Mouse (Mus musculus) adrenal gland, adult 18-20 months (tissue): ENCODE measurements around the gene Pias4. TPM values are rescaled to one million over a fixed set of nuclear protein-coding genes. Genes with fewer than 3 reads are reported as not detected.
"Not testable (repeated sequence)": the region's sequence is repeated elsewhere in the genome, so short reads cannot be mapped to it uniquely, and the experiment has no call there.

Source experiments
- DNase-seq, 2 experiments: peaks; one replicate each; pipeline ENCODE4 v3.0.0; 2021 to 2022; ENCODE audit warnings: low spot score in 2 of 2
- total RNA-seq, 2 experiments: library from RNA; stranded (reverse); gene quantifications; 1 replicate in 1 of 2; 2 replicates in 1 of 2; pipeline ENCODE4 v1.2.3; 2021

Gene Pias4
- total RNA-seq, 2 experiments from 2014 or later = 27.3 to 29.7 TPM

GRCm38 (mm10) chr10:81173132-81173531, 5.4 kb upstream of the Pias4 start:
- peak; percentile 83 to 85 for DNase-seq

GRCm38 (mm10) chr10:81169411-81169900, 1.7 kb upstream of the Pias4 start:
- not testable (repeated sequence) for DNase-seq

DNA sequence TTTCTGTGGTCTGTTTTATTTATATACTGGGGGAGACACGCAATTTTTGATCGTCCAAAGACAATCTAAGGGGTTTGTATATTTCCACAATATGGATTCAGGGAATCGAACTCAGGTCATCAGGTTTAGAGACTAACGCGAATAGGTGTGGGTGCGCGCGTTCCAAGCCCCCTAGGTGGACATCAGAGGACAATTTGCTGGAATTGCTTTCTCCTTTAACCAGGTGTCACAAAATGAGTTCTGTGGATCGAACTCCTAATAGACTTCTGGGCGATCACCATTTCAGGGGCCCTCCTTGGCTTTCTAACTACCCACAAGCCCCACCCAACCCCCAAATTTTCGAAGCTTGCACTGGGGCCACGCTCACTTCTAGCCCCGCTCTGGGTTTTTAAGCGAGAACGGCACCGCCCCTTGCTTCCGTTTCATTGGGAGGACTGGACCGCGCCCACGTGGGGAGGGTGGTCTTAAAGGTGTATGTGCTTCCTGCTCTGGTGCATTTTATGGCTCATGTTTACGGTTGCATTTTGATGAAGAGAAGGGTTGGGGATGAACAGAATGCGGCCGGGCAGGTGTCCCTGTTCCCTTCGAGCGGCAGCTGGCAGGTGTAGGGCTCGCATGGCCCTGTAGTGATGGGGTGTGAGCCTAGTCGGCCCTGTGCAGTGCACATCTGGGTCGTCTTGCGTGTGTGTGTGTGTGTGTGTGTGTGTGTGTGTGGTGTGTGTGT, 960 bp upstream of the Pias4 start:
- DNase-seq = peak; percentile 71 to 77

DNA sequence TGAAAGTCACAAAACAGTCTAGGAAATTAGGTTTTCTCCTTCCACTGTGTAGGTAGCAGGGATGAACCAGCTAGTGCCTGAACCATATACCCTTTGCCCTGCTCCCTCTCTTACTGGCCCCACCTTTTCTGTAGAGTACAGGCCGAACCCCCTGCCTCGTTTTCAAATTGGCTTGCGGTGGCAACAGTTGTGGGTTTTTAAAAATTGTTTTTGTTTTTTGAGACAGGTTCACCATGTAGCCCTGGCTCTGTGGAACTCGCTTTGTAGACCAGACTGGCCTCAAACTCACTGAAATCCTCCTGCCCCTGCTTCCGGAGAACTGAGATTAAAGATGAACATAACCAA, 336 bp upstream of the Pias4 start:
- DNase-seq = no peak

- DNase-seq = no peak
Measured at GRCm38 (mm10) chr10:81165118-81165517, 2.6 kb downstream of the Pias4 start.

DNA sequence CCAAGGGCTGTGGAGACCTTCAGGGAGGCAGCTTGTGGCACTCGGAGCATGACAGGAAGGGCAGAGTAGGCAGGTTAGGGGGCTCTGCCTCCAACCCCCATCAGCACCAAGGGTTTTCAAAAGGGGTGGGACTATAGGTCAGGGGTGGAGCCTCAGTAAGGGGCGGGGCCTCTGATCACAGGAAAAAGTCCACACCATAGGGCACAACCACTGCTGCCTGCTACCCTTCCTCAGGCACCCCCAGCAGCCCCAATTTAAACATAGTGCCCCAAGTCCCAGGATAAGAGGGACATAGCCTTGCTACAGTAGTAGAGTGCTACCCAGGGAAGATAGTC, 5.4 kb downstream of the Pias4 start:
- DNase-seq = no peak

DNA sequence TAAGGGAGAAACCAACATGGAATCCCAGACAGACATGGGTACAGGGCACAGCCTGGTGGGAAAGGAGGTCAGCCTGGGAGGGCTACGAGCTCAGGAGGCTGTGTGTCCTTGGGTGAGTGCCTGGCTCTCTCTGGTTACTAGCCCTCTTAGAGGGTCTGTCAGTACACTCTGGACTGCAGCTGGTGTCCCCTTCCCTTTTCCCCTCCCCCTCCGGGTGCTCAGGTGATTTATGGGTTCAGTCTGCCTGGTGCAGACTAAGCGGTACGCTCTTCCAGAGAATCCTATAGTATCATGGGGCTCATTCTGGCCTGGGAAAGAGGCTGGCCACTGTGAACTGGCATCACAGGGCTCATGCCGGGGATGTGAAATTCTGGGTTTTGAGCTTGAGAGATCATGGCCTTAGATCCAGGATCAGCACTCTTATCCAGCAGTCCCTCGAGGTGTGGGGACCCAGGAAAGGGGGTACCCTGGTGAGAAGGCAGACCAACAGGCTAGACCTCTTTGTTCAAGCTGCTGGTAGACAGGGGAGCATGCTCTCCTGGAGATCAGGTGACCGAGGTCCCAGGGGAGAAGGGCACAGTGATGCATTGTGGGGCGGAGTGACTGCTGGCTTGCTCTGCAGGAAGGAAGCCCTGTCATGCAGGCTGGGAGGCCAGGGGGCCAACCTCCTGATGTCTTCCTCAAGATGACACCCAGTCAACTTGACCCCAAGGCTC, 6.0 kb downstream of the Pias4 start:
- DNase-seq = no peak

GRCm38 (mm10) chr10:81154736-81155135, 13.0 kb downstream of the Pias4 start:
- DNase-seq = no peak

- DNase-seq = no peak
Measured at GRCm38 (mm10) chr10:81154313-81154712, 13.4 kb downstream of the Pias4 start.

GRCm38 (mm10) chr10:81152609-81153008, 15.1 kb downstream of the Pias4 start:
- DNase-seq = no peak

GRCm38 (mm10) chr10:81151261-81151660, 16.5 kb downstream of the Pias4 start:
- no peak for DNase-seq

DNA sequence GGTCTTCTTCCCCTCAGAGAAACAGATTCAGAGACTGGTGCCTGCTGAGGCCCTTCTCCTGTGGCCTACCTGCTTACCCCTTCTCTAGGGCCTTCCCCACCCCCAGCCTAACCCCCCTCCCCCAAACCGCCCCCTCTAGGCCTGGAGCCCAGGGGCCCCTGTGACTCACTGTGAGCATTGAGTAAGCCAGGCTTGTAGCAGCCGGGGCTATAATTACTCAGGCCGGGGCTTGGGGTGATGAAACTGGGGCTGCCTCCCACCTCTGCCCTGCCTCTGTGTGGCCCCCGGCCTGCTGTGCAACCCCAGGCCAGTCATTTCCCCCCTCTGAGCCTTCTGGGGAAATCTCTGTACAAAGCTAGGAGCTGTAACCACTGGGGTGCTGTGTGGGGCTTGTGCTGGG, 21.4 kb downstream of the Pias4 start:
- DNase-seq = no peak

GRCm38 (mm10) chr10:81145778-81146177, 21.9 kb downstream of the Pias4 start:
- DNase-seq = no peak

DNA sequence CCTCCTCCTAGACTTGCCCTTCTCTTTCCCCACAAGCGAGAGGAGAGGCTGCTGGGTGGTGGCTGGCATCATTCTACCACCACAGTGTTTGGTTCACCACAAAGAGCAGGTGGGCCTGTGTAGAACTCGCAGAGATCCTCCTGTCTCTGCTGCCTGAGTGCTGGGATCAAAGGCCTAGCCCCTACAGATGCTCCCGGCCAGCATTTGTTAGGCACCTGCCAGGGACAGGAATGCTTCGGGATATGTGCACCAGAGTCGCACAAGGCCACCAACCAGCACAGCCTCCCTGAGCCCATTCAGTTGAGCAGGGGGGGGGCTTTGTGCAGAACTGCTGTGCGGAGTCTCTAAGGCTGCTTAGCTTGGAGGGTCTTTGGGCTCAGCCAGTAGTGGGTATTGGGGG, 22.4 kb downstream of the Pias4 start:
- DNase-seq = no peak

GRCm38 (mm10) chr10:81144667-81145066, 23.1 kb downstream of the Pias4 start:
- no peak for DNase-seq

- DNase-seq = no peak
Measured at GRCm38 (mm10) chr10:81143845-81144437, 23.8 kb downstream of the Pias4 start.

- peak in 1 of 2 experiments; percentile 49 for DNase-seq
Measured at GRCm38 (mm10) chr10:81143157-81143633, 24.5 kb downstream of the Pias4 start.

DNA sequence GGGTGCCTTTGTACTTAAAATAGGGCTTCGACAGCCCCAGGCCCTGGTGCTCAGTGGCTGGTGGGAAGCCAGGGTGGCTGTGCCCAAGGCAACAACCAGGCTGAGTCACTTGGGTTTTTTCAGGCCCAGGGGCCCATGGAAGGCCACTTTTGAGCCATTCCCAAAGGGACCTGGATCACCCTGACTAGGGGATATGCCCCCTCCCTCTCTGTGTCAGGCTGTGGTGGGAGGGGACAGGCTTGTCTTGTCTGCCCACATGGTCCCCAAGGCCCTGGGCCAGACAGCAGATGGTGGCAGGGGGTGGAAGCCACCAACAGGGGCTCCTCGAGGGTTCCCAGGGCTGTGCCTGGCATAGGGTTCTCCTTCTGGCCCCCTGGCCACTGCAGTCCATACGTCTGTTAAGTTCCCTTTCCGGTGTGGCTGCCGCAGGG, 25.2 kb downstream of the Pias4 start:
- DNase-seq = no peak

- DNase-seq = no peak
Measured at GRCm38 (mm10) chr10:81141455-81142210, 26.1 kb downstream of the Pias4 start.

GRCm38 (mm10) chr10:81140717-81141454, 26.8 kb downstream of the Pias4 start:
- no peak for DNase-seq

DNA sequence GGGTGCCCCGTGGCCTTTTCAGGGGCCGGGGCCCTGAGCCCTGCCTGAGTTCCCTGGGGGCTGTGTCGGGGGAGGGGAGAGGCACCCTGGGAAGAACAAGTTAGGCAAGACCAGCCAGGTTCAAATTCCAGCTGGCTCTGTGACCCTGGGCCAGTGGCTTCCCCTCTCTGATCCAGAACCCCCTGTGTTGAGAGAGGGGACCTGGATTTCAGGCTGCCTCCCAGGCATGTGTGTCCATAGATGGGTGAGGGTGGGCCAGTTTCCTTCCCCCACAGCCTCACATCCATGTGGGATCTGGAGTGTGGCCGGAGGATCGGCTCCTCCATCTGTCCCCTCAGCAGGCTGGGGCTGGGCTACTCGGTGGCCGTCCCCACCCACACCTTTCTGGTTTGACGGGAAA, 27.7 kb downstream of the Pias4 start:
- DNase-seq = no peak
